Mouse (Mus musculus) heart, adult 2 months (tissue): Measurements from ENCODE around the gene Galnt11.
"Not testable (repeated sequence)": the region's sequence is repeated elsewhere in the genome, so short reads cannot be mapped to it uniquely, and the experiment has no call there.

Source experiments
- CTCF ChIP-seq: fragments of 200-600 bp; IDR thresholded peaks from 2 replicates; pipeline ENCODE4 v1.8.1; 2022; ENCODE audit warnings: antibody characterized with exemption, mild to moderate bottlenecking, moderate library complexity
- EP300 ChIP-seq: fragments of 200-500 bp; IDR thresholded peaks from 2 replicates; pipeline ENCODE4 v1.6.1; 2011; ENCODE audit warnings: low read depth, low read length, control low read depth; ENCODE audit not compliant: insufficient read depth
- POLR2A ChIP-seq: fragments of 200-500 bp; IDR thresholded peaks from 2 replicates; pipeline ENCODE4 v1.6.1; 2011; ENCODE audit warnings: mild to moderate bottlenecking, low read depth, low read length, control low read depth; ENCODE audit not compliant: insufficient read depth

GRCm38 (mm10) chr5:25178543-25178942 lies 43.2 kb upstream of the Galnt11 start:
- TF ChIP-seq POLR2A, CTCF, EP300: not testable (repeated sequence)
